Mouse (Mus musculus): ENCODE results near the gene Nck1. TPM values are rescaled to one million over a fixed set of nuclear protein-coding genes. Genes with fewer than 3 reads are reported as not detected.

Nck1 gene
- polyA plus RNA-seq, 1 experiment from 2014 or later, result 61.4 TPM

Other genes with a start within 250 kb of the Nck1 start
- gene Il20rb, start 59.3 kb downstream of the Nck1 start, polyA plus RNA-seq (2016; fragmentation: Nextera tagmentation; extraction: Ambion mirVana), result 1.1 and 1.8 TPM in 2 replicates
- 2.5 and 2.9 TPM in 2 replicates for gene Slc35g2, start 25.0 kb upstream of the Nck1 start, polyA plus RNA-seq (2016; fragmentation: Nextera tagmentation; extraction: Ambion mirVana)
- 60.1 and 61.2 TPM in 2 replicates for gene Stag1, start 51.7 kb upstream of the Nck1 start, polyA plus RNA-seq (2016; fragmentation: Nextera tagmentation; extraction: Ambion mirVana)